Mouse (Mus musculus) liver, embryonic 14.5 days (tissue): ENCODE results near the gene Tas2r143.

Experiments used
- CTCF ChIP-seq: IDR thresholded peaks from 2 replicates; pipeline ENCODE4 v1.5.1; 2016; ENCODE audit warnings: antibody characterized with exemption, low read depth, control low read depth
- EP300 ChIP-seq: IDR thresholded peaks from 2 replicates; pipeline ENCODE4 v1.6.1; 2016; ENCODE audit warnings: antibody characterized with exemption, low read depth

- TF ChIP-seq EP300 (no peak), CTCF (no peak)
Observed at GRCm38 (mm10) chr6:42362074-42362473, 38.0 kb upstream of the Tas2r143 start.
